Mouse (Mus musculus): ENCODE measurements around the gene Ficd. TPM values are rescaled to one million over a fixed set of nuclear protein-coding genes. Genes with fewer than 3 reads are reported as not detected.
"Not testable (repeated sequence)": the region's sequence is repeated elsewhere in the genome, so short reads cannot be mapped to it uniquely, and the experiment has no call there.

Ficd gene
- total RNA-seq, 4 experiments from 2014 or later, result 10.8 to 12.7 (median 12.2) TPM

GRCm38 (mm10) chr5:113772905-113773519 is 37.4 kb downstream of the Ficd start:
- no peak for DNase-seq (ENCODE audit: low spot score in 2 of 2)

DNA sequence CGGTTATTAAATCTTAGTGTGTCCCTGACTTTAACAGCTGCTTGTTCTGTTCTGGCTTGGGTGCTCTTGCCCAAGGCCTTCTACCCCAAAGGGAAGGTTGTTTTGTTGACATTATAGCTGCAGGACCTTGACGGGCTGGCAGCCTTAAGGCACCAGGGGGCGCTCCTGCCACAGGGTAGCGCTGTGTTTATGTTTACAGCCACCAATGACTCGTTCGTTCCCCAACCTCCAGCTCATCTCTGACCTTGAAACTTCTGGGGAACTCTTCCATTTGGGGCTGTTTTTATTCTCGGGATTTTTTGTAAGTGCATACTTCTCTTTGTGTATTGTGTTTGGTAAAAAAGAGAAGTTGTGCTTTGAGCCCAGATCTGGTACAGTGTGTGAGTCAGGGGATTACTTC is 38.1 kb downstream of the Ficd start:
- DNase-seq (ENCODE audit: low spot score in 2 of 2), result peak; percentile 57 to 72

GRCm38 (mm10) chr5:113775585-113775984 is 40.0 kb downstream of the Ficd start:
- DNase-seq (ENCODE audit: low spot score in 2 of 2), result no peak

GRCm38 (mm10) chr5:113776128-113776895 is 40.7 kb downstream of the Ficd start:
- no peak for DNase-seq (ENCODE audit: low spot score in 2 of 2)

DNA sequence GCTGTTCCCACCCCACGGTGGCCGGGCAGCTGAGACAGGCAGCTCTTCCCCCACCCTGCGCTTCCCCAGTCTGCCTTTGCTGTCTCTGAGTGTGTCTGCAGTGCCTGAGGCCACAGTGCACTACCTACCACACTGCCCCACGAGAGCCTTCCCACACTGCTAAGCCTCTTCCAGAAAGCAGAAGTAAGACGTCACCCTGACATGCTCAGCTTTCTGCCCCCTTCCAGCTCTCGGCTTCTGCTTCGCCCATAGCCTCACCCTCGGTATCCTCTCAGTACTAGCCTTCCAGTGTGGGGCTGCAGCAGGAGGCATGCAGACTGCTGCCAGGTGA is 41.3 kb downstream of the Ficd start:
- no peak for DNase-seq (ENCODE audit: low spot score in 2 of 2)

DNA sequence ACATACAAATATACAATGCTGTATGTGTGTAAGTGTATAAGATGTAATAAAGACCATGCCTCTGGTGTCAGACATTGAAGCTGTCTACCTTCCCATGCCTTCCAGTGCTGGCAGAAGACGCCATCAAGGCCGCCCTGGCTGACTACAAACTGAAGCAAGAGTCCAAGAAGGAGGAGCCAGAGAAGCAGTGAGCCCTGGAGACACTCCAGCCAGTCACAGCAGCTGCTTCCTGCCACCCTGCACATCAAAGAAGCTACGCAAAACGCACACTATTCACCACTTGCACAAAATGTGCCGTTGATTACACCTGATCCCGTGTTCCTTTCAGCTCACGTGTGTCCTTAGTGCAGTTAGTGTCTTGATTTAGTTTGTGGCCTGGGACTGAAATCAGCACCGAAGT is 42.1 kb downstream of the Ficd start:
- DNase-seq (ENCODE audit: low spot score in 2 of 2), result not testable (repeated sequence)

DNA sequence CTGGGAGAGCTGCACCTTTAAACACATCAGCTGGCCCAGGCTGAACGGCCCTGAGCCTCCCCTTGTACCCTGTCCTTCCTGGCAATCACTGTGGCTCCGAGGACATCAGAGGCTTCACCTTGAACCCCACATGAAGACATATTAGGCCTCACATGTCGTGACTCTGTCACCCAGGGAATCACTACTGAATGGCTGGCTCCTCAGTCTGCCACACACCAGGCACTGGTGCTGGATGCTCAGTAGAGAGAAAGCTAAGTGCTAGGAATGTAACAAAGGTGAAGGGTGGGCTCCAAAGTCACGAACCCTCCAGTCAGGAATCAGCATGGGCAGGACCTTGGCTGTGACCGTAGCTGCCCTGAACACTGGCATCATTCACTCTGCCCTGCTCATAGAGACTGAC is 44.0 kb downstream of the Ficd start:
- DNase-seq (ENCODE audit: low spot score in 2 of 2), result no peak

GRCm38 (mm10) chr5:113780082-113780752 is 44.6 kb downstream of the Ficd start:
- DNase-seq (ENCODE audit: low spot score in 2 of 2), result no peak

DNA sequence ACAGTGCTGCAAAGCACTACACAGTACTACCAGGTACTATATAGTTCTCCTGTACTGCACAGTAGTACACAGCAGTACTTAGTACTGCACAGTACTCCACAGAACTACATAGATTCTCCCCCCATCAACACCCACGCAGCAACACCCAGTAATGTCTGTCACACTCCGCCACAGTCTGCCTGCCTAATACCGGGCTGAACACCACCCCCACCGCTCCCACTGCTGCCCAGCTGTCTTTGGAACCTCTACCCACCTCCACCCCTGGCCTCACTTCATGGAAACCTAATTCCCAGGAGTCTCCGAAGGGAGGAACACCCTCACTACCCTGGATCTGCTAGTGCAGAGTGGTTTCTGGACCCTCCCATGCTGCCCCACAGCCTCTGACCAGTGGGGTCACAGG is 45.2 kb downstream of the Ficd start:
- no peak for DNase-seq (ENCODE audit: low spot score in 2 of 2)

DNA sequence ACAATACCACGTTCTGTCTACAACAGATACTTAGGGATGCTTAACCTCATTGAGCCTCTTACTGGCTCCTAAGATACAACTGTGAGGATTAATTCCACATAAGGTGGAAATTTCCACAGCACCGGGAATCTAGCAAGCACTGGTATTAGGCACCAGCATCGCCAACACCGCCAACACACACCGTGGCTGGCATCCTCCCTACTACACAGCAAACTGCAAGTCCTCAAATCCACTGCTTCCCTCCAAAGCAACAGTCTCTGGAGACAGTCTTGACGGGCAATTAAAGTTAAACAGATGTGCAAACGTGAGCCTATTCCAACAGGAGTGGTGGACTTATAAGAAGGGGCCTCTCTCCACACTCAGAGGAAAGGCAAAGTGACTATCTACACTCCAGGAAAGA is 45.7 kb downstream of the Ficd start:
- no peak for DNase-seq (ENCODE audit: low spot score in 2 of 2)

- DNase-seq (ENCODE audit: low spot score in 2 of 2), result no peak
Observed at GRCm38 (mm10) chr5:113781875-113782274, 46.3 kb downstream of the Ficd start.

DNA sequence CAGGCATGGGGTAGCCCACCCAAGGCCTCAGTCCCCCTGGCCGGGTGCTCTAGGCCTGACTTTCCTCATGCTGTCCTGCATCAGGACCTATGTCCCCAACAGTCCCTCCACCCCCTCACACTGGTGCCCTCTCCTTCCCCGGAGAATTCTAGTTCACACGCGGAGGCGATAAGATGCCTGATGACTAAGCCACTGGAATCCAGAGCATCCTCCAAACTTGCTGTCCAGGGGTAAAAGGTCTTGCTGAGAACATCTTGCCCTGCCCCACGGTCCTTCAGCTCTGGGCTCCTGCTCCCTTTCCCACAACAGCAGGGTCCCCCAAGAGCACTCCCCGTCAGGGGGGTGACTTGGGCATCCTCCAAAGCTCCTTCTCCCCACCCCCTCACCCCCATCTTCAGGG is 47.0 kb downstream of the Ficd start:
- DNase-seq (ENCODE audit: low spot score in 2 of 2), result no peak

GRCm38 (mm10) chr5:113783581-113784001 is 48.0 kb downstream of the Ficd start:
- peak in 1 of 2 experiments; percentile 32 for DNase-seq (ENCODE audit: low spot score in 2 of 2)

- DNase-seq (ENCODE audit: low spot score in 2 of 2), result not testable (repeated sequence)
Observed at GRCm38 (mm10) chr5:113784104-113784503, 48.5 kb downstream of the Ficd start.

DNA sequence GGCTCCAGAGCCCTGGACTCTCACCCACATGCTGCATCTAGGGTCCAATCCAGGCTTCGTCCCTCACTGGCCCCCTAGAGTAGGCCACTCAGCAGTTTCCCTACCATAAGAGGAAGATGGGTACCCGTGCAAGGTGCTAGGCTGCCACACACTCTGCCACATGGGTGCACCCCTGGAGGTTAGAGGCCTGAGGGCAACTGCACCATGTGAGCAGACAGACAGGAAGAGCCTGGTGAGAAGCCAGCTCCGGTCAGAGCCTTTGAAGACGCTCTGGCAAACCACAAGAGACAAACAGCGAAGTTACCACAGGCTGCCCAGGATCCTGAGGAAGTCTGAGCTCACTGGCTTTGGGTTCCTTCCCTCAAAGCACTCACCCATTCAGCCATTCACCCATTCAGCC is 51.4 kb downstream of the Ficd start:
- DNase-seq (ENCODE audit: low spot score in 2 of 2), result no peak

GRCm38 (mm10) chr5:113788645-113789044 is 53.0 kb downstream of the Ficd start:
- DNase-seq (ENCODE audit: low spot score in 2 of 2), result no peak

DNA sequence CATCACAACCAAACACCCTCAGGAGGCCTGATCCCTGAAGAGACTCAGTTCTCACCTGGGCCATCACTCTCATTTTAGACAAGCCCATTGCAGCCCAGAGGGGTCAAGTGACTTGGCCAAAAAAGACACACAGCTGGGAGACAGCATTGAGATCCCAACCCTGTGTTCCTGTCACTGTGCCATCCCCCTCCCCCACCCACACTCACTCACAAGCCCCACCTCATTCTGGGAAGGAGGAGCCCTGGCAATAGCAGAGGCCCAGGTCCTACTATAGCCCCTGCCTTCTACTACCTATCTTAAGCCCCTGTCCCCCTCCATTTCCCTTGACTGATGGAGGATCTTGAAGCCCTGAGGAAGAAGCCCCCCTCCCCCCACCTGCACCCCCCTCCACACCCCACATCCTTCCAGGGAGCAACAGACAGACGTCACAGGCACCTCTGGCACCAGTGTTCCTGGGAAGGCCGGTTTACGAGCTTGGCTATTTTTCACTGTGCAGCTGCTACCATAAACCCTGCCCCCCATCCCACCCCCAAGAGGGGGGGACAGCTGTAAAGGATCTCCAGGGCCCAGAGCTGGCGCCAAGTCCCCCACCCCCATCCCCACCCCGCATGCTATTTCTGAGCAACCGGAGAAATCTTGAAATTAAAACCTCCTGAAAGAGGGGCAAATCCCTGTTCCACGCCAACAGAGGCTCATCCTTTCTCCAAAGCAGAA is 53.6 kb downstream of the Ficd start:
- no peak for DNase-seq (ENCODE audit: low spot score in 2 of 2)

Other genes with a start within 250 kb of the Ficd start
- 10 to 100 TPM; 53.3 to 55.9 (median 53.6) TPM for gene Wscd2, start 245.5 kb upstream of the Ficd start, total RNA-seq (2022)
- 10 to 100 TPM in 1 of 4 experiments, 1 to 10 TPM in 3; 3.5 to 10.9 (median 7.1) TPM for gene Cmklr1, start 85.4 kb upstream of the Ficd start, total RNA-seq (2022)
- not detected for gene 1700069L16Rik, start 11.0 kb upstream of the Ficd start, total RNA-seq (2022)
- gene Sart3, start 36.7 kb downstream of the Ficd start, total RNA-seq (2022), result 10 to 100 TPM; 38.2 to 43.8 (median 41.5) TPM
- 100 to 1,000 TPM; 124 to 132 (median 128) TPM for gene Iscu, start 36.9 kb downstream of the Ficd start, total RNA-seq (2022)
- gene Tmem119, start 64.7 kb downstream of the Ficd start, total RNA-seq (2022), result 10 to 100 TPM; 21.4 to 31.5 (median 25.0) TPM
- gene Selplg, start 96.8 kb downstream of the Ficd start, total RNA-seq (2022), result 10 to 100 TPM; 26.2 to 60.3 (median 40.2) TPM
- 10 to 100 TPM; 76.3 to 95.4 (median 86.2) TPM for gene Coro1c, start 173.0 kb downstream of the Ficd start, total RNA-seq (2022)